Mouse (Mus musculus) kidney, embryonic 16.5 days (tissue): ENCODE results near the gene Klhdc8a. TPM values are rescaled to one million over a fixed set of nuclear protein-coding genes. Genes with fewer than 3 reads are reported as not detected.

Experiments
- ATAC-seq: fragments of 200-750 bp; cut with Nextera tagmentation; 2 replicates; pipeline ENCODE4 v1.8.0; 2017; ENCODE audit warnings: moderate TSS enrichment; ENCODE audit not compliant: low FRiP score, low TSS enrichment
- H3K27ac ChIP-seq: fragments of 300-500 bp; sonication (generic); 2 replicates; pipeline ENCODE4 v1.5.1; 2014; ENCODE audit warnings: low read length
- H3K27me3 ChIP-seq: fragments of 300-500 bp; sonication (generic); 2 replicates; pipeline ENCODE4 v1.6.1; 2014; ENCODE audit warnings: low read length, control low read depth, mixed read lengths; ENCODE audit not compliant: insufficient read depth
- H3K36me3 ChIP-seq: fragments of 300-500 bp; sonication (generic); 2 replicates; pipeline ENCODE4 v1.6.1; 2014; ENCODE audit warnings: low read length, control low read depth, mixed read lengths; ENCODE audit not compliant: insufficient read depth
- H3K4me1 ChIP-seq: fragments of 300-500 bp; sonication (generic); 2 replicates; pipeline ENCODE4 v1.6.1; 2014; ENCODE audit warnings: low read length, control low read depth, mixed read lengths; ENCODE audit not compliant: insufficient read depth
- H3K4me2 ChIP-seq: fragments of 300-500 bp; sonication (generic); replicated peaks from 2 replicates; pipeline ENCODE4 v1.6.1; 2014; ENCODE audit warnings: low read depth, low read length
- H3K4me3 ChIP-seq: fragments of 300-500 bp; sonication (generic); 2 replicates; pipeline ENCODE4 v1.5.1; 2014; ENCODE audit warnings: mild to moderate bottlenecking, low read length
- H3K9ac ChIP-seq: fragments of 300-500 bp; sonication (generic); replicated peaks from 2 replicates; pipeline ENCODE4 v1.6.1; 2014; ENCODE audit warnings: low read length
- H3K9me3 ChIP-seq: fragments of 300-500 bp; sonication (generic); 2 replicates; pipeline ENCODE4 v1.6.1; 2016; ENCODE audit warnings: low read length, control low read depth
- WGBS: fragments of 180-500 bp; shearing (Covaris S2); extraction: QIAGEN DNeasy Blood & Tissue Kit; methylation state at CpG from one replicate; pipeline ENCODE4 v1.1.7; 2014; 5-methylcytosine and 5-hydroxymethylcytosine counted together
- polyA plus RNA-seq: library from polyadenylated mRNA; unstranded; fragments of >200 nt; fragmentation: Nextera tagmentation; extraction: Ambion mirVana; gene quantifications from 2 replicates; pipeline ENCODE4 v1.2.1, GENCODE M21; 2015

The Klhdc8a gene
- polyA plus RNA-seq, 1 experiment from 2014 or later, result 2.1 TPM

DNA sequence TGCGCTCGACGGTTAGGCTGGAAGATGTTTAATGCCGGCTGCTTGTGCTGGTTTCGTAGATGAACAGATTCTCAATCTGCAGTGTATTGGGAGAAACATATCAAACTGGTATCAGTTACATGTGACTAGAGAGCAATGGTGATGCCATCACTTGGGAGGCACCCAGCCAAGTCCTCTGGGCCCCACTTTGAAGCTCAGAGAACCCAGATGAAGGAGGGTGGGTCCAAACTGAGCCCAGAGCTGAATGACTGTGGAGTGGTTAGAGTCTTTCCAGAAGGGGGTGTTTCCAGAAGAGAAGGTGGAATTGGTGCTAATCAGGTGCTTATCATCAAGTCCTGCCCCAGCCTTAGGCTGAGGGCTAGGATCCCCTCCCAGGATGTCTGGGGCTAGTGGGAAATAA, 2.8 kb downstream of the Klhdc8a start:
- Histone ChIP-seq H3K9ac (no peak overlapping the region), H3K4me3 (no peak overlapping the region), H3K4me1 (peaks cover 11% of the 10 kb centered on the region; the same call in 1 of the 2 replicates), H3K27ac (no peak overlapping the region), H3K36me3 (no peaks in the 10 kb centered on the region), H3K27me3 (peaks cover 23% of the 10 kb centered on the region), H3K4me2 (no peak overlapping the region), H3K9me3 (no peaks in the 10 kb centered on the region)
- no peak for ATAC-seq
- 80% methylated on average over 5 of the region's 5 CpGs for WGBS

DNA sequence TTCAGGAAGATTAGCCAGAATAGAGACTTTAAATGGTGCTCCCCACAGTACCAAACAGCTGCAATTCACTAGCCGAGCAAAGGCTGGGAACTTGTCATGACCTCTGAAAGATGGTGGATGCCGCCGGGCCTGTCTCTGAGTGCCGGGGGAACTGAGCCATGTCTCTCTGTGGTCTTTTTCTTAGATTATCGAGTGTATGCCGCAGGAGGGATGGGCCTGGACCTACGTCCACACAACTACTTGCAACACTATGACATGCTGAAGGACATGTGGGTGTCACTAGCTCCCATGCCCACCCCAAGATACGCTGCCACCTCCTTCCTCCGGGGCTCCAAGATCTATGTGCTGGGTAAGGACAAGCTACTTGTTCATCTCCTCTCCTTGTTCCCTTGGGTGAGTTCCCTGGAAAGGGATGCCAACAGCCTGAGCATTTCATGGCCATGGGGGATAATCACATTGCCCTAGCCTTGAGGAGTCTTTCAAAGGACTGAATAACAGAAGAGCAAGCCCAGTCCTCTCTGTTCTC, 4.0 kb downstream of the Klhdc8a start:
- WGBS, result 87% methylated on average over 9 of the region's 9 CpGs
- Histone ChIP-seq H3K4me3 (no peak overlapping the region), H3K4me1 (peaks cover 11% of the 10 kb centered on the region; the same call in 1 of the 2 replicates), H3K9ac (no peak overlapping the region), H3K36me3 (no peaks in the 10 kb centered on the region), H3K9me3 (no peaks in the 10 kb centered on the region), H3K27me3 (peaks cover 20% of the 10 kb centered on the region), H3K27ac (no peak overlapping the region), H3K4me2 (no peak overlapping the region)
- no peak for ATAC-seq

DNA sequence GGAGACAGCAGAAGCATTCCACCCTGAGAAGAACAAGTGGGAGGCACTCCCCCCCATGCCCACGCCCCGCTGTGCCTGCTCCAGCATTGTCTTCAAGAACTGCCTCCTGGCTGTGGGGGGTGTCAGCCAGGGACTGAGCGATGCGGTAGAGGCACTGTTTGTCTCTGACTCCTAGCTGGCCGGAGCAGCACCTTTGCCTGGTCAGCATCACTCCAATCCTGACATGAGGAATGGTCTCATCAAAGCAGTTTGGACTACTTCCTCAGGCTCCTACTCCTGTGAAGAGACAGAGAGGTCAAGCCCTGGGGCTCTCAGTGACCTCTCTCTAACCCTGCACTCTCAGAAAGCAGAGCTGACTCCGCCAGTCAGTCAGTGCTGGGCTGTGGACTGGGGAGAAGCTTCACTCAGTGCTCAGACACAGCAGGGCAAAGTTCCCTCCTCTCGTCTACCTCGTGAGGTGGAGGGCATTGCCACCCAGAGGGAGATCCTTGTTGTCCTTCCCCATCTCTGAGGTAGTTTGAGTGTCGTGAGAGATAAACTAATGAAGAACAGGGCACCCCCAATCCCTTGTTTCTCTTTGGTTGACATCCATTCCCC, 6.3 kb downstream of the Klhdc8a start:
- WGBS, result 29% methylated on average over 9 of the region's 9 CpGs
- H3K9ac ChIP-seq, result no peak overlapping the region

DNA sequence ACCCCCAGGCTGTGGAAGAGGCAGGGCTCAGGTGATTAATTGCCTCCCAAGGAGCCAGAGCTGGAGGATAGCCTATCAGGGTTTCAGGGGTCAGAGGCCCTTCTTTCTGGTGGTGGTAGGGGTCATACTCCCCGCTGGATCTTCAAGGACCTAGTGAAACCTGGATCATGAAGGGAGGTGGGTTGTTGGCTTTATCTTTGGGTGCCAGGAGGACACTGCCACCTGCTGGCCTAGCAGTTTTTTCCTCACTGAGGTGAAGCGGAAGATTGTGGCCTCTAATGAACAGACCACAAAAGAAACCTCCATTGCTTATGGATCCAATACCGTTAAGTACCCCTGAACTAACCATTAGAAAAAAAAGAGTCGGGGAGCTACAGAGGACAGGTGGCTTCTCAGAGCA, 7.7 kb downstream of the Klhdc8a start:
- Histone ChIP-seq H3K9ac (no peak overlapping the region), H3K36me3 (no peaks in the 10 kb centered on the region), H3K27ac (no peak overlapping the region), H3K4me1 (peaks cover 13% of the 10 kb centered on the region), H3K4me2 (no peak overlapping the region), H3K4me3 (no peak overlapping the region), H3K9me3 (no peaks in the 10 kb centered on the region), H3K27me3 (no peaks in the 10 kb centered on the region; the same call in 1 of the 2 replicates)
- WGBS, result 30% methylated on average over 4 of the region's 4 CpGs
- ATAC-seq, result no peak

More for the DNA sequence above, 6.3 kb downstream of the Klhdc8a start:
- Histone ChIP-seq H3K36me3 (no peaks in the 10 kb centered on the region), H3K27ac (no peak overlapping the region), H3K4me3 (no peak overlapping the region), H3K4me2 (no peak overlapping the region), H3K4me1 (peaks cover 5% of the 10 kb centered on the region), H3K27me3 (peaks cover 5% of the 10 kb centered on the region), H3K9me3 (no peaks in the 10 kb centered on the region)
- no peak for ATAC-seq

DNA sequence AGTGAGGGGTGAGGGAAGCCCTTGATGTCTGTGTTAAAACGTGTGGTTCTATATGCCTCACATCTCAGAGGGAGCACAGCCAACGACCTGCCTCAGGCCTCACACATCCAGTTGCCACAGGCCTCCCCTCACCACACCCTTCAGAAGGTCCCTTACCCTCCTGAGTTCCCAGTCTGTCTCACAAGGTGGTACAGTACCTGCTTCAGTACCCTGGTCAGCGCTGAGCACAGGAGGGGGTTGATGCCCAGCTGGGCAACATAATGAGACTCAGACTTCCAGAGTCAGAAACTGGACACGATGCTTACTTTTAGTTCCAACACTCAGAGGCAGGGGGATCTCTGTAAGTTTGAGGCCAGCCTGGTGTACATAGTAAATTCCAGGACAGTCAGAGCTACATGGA, 8.4 kb downstream of the Klhdc8a start:
- Histone ChIP-seq H3K4me3 (no peak overlapping the region), H3K27ac (no peak overlapping the region), H3K36me3 (no peaks in the 10 kb centered on the region), H3K4me2 (no peak overlapping the region), H3K9me3 (no peaks in the 10 kb centered on the region), H3K27me3 (no peaks in the 10 kb centered on the region; the same call in 1 of the 2 replicates), H3K9ac (no peak overlapping the region), H3K4me1 (peaks cover 14% of the 10 kb centered on the region)
- ATAC-seq, result no peak
- WGBS, result 18% methylated on average over 4 of the region's 4 CpGs

DNA sequence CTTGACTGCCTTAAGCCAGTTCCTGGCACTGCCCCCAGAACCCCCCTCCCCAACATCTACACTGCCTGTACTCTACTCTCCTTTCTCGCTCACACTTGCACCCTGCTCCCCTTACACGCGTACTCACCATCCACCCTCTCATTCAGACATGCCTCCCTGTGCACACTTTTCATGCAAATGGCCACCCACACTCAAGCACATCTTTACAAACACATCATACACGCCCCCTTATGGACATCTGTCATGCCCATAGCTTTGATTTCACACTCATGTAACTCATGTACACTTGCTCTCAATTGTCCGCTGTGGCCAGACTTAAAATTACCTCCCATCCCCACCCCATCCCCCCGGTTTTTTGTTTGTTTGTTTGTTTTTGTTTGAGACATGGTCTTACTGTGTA, 9.5 kb downstream of the Klhdc8a start:
- no peaks in the 10 kb centered on the region for H3K9me3 ChIP-seq
- no peak overlapping the region for H3K9ac ChIP-seq
- ATAC-seq, result no peak
- no peaks in the 10 kb centered on the region for H3K27me3 ChIP-seq
- peaks cover 19% of the 10 kb centered on the region for H3K4me1 ChIP-seq
- WGBS, result 90% methylated on average over 6 of the region's 6 CpGs
- no peak overlapping the region for H3K4me2 ChIP-seq
- no peaks in the 10 kb centered on the region for H3K36me3 ChIP-seq
- no peak overlapping the region for H3K4me3 ChIP-seq
- no peak overlapping the region for H3K27ac ChIP-seq

DNA sequence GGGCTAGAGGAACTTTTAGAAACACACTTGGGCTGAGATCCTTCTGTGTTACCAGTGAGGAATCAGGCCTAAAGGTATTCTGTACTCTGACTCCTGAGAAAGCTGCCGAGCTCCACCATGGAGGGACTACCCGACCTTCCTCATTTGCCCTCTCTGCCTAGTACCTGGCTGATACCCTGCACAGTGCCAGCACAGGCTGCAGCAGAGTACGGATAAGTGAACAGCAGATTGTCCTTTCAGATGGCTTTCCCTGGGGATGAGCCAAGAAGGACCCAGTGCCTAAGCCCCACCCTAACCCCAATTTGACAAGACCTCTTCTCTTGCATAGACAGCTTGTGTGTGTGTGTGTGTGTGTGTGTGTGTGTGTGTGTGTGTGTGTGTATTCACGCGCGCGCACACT, 10.2 kb downstream of the Klhdc8a start:
- WGBS, result 82% methylated on average over 7 of the region's 7 CpGs
- ATAC-seq, result no peak; the same call in 1 of the 2 replicates
- Histone ChIP-seq H3K27me3 (0 out of 2 replicates have a peak, but pooled peaks cover under 1% of the 10 kb centered on the region), H3K4me3 (no peak overlapping the region), H3K36me3 (no peaks in the 10 kb centered on the region), H3K9ac (no peak overlapping the region), H3K4me1 (peaks cover 19% of the 10 kb centered on the region), H3K4me2 (no peak overlapping the region), H3K27ac (no peak overlapping the region), H3K9me3 (no peaks in the 10 kb centered on the region)

DNA sequence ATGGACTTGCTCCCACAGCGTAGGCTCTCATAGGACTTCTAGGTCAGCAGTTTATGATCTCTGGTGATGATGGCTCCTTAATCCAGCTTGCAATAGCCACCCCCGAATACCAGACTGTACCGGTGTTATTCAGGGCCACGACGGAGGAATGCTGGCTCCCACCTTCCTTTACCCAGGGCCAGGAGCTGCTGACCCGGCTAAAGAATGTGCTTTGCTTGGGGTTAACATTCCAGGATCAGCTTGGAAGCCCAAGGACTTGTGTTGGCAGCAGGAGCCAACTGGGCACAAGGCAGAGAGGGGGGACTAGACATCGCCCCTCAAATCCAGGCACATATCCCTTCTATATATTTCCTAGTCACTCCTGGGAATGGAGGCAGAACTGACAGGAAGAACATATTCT, 12.3 kb downstream of the Klhdc8a start:
- H3K27ac ChIP-seq, result no peak overlapping the region
- no peak for ATAC-seq
- H3K4me1 ChIP-seq, result peaks cover 21% of the 10 kb centered on the region
- H3K36me3 ChIP-seq, result no peaks in the 10 kb centered on the region
- H3K9me3 ChIP-seq, result no peaks in the 10 kb centered on the region
- WGBS, result 48% methylated on average over 7 of the region's 7 CpGs
- peaks cover 18% of the 10 kb centered on the region for H3K27me3 ChIP-seq
- H3K4me3 ChIP-seq, result no peak overlapping the region
- no peak overlapping the region for H3K4me2 ChIP-seq
- no peak overlapping the region; the same call in 1 of the 2 replicates for H3K9ac ChIP-seq

DNA sequence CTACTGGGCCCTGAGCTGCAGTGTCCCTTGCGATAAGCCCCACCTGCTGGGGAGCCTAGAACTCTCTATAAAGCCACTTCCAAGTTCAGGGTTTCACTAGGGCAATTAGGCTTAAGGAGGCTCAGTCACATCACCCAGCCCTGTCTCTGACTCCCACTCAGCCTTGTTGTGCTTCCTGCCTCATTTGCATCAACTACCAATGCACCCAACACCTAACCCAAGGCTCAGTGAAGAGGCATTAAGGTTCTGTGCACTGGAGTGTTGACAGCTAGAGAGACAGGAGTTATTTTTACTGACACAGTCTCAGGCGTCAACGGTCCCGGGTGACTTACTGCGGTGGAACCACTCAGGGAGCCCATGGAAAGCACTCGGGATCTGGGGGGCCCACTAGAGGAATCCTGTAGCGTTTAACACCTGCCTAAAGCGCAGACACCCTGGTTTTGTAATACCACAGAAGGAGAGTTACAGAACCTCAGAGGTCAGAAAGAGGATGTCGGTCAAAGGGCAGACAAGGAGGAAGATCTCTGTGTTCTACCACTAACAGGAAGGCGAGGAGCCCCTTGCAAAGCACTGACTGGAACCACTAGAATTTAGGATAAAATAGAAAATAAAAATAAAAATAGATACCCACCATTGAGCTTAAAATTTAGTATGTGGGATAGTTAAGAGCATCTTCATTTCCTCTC, 12.9 kb downstream of the Klhdc8a start:
- WGBS, result 48% methylated on average over 10 of the region's 10 CpGs
- no peak overlapping the region for H3K27ac ChIP-seq

DNA sequence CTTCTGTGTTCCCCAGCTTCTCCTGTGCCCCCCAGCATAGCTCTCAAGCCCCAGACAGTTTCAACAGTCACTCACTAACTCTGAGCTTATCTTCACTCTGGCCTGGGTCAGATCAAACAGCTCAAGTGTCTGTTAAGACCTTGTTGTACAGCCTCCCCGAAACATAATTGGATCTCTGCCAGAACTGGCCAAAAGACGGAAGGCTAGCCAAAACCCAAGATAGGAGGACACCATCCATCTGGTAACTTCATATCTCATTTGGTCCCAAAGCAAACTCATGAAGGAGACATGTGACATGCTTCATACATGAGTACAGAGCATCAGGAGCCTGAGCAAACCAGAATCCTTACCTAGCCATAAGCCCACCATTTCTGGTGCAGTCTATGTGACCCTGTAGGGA, 13.6 kb downstream of the Klhdc8a start:
- H3K27me3 ChIP-seq, result peaks cover 21% of the 10 kb centered on the region
- H3K9me3 ChIP-seq, result no peaks in the 10 kb centered on the region
- WGBS, result 32% methylated on average over 2 of the region's 2 CpGs
- no peaks in the 10 kb centered on the region for H3K36me3 ChIP-seq
- no peak overlapping the region for H3K4me3 ChIP-seq
- no peak overlapping the region for H3K9ac ChIP-seq
- H3K4me2 ChIP-seq, result no peak overlapping the region
- peaks cover 29% of the 10 kb centered on the region for H3K4me1 ChIP-seq
- no peak overlapping the region for H3K27ac ChIP-seq
- ATAC-seq, result no peak

More for the DNA sequence above, 12.9 kb downstream of the Klhdc8a start:
- Histone ChIP-seq H3K36me3 (no peaks in the 10 kb centered on the region), H3K27me3 (peaks cover 18% of the 10 kb centered on the region), H3K4me2 (no peak overlapping the region), H3K9ac (no peak overlapping the region; the same call in 1 of the 2 replicates), H3K4me3 (no peak overlapping the region), H3K4me1 (peaks cover 23% of the 10 kb centered on the region), H3K9me3 (no peaks in the 10 kb centered on the region)
- no peak for ATAC-seq
